Mouse (Mus musculus) heart, embryonic 14.5 days (tissue): ENCODE measurements at regions not wholly inside any gene's neighbourhood (a gene's known extent, or its start where the extent isn't known, plus 50 kb on each side); places are given as distances from the start of the nearest gene placed in this dataset.

Experiments used
- ATAC-seq: fragments of 200-750 bp; cut with Nextera tagmentation; 2 replicates; pipeline ENCODE4 v1.8.0; 2017; ENCODE audit warnings: low read depth, moderate TSS enrichment; ENCODE audit not compliant: insufficient number of reproducible peaks, insufficient read depth, low FRiP score
- H3K27ac ChIP-seq, 2 experiments: fragments of 200-500 bp in 1 of 2; fragments of 300-500 bp in 1 of 2; sonication (generic) in 1 of 2; replicated peaks in 1 of 2; 2 replicates each; pipeline ENCODE4 v1.5.1; 2012 to 2014; ENCODE audit warnings: low read depth in 2 of 2, low read length in 2 of 2, control low read depth in 1 of 2, mild to moderate bottlenecking in 1 of 2, mixed read lengths in 1 of 2; ENCODE audit not compliant: control insufficient read depth in 1 of 2, insufficient read depth in 1 of 2
- H3K27me3 ChIP-seq: fragments of 300-500 bp; sonication (generic); 2 replicates; pipeline ENCODE4 v1.6.1; 2014; ENCODE audit warnings: mild to moderate bottlenecking, low read length, control low read depth; ENCODE audit not compliant: control insufficient read depth, insufficient read depth
- H3K36me3 ChIP-seq: fragments of 300-500 bp; sonication (generic); 2 replicates; pipeline ENCODE4 v1.6.1; 2014; ENCODE audit warnings: mild to moderate bottlenecking, control low read depth, low read length, mixed read lengths; ENCODE audit not compliant: control insufficient read depth, insufficient read depth
- H3K4me1 ChIP-seq, 2 experiments: fragments of 200-500 bp in 1 of 2; fragments of 300-500 bp in 1 of 2; sonication (generic) in 1 of 2; 2 replicates each; pipeline ENCODE4 v1.6.1; 2012 to 2014; ENCODE audit warnings: low read length in 2 of 2, control low read depth in 1 of 2, mixed read lengths in 1 of 2; ENCODE audit not compliant: control insufficient read depth in 2 of 2, insufficient read depth in 2 of 2
- H3K4me2 ChIP-seq: fragments of 300-500 bp; sonication (generic); 2 replicates; pipeline ENCODE4 v1.6.1; 2014; ENCODE audit warnings: mild to moderate bottlenecking, low read length
- H3K4me3 ChIP-seq, 2 experiments: fragments of 200-500 bp in 1 of 2; fragments of 300-500 bp in 1 of 2; sonication (generic) in 1 of 2; 2 replicates each; pipeline ENCODE4 v1.5.1; 2012 to 2014; ENCODE audit warnings: low read length in 2 of 2, mild to moderate bottlenecking in 2 of 2, control low read depth in 1 of 2, low read depth in 1 of 2, moderate library complexity in 1 of 2; ENCODE audit not compliant: control insufficient read depth in 1 of 2, insufficient read depth in 1 of 2
- H3K9ac ChIP-seq: fragments of 300-500 bp; sonication (generic); 2 replicates; pipeline ENCODE4 v1.6.1; 2014; ENCODE audit warnings: mild to moderate bottlenecking, low read length
- H3K9me3 ChIP-seq: fragments of 300-500 bp; sonication (generic); 2 replicates; pipeline ENCODE4 v1.6.1; 2016; ENCODE audit warnings: low read length, control low read depth; ENCODE audit not compliant: control insufficient read depth
- WGBS: fragments of 180-500 bp; shearing (Covaris S2); extraction: QIAGEN DNeasy Blood & Tissue Kit; methylation state at CpG from one replicate; pipeline ENCODE4 v1.1.7; 2014; 5-methylcytosine and 5-hydroxymethylcytosine counted together

GRCm38 (mm10) chr2:72880016-72880415 is 100.2 kb downstream of the Sp3 start:
- 89% methylated on average over 2 of the region's 2 CpGs for WGBS
- no peak for ATAC-seq
- no peaks in the 10 kb centered on the region for H3K36me3 ChIP-seq
- no peak overlapping the region for H3K27ac ChIP-seq
- H3K4me3 ChIP-seq, result no peak overlapping the region
- no peaks in the 10 kb centered on the region for H3K9me3 ChIP-seq
- H3K9ac ChIP-seq, result no peak overlapping the region
- no peak overlapping the region for H3K4me2 ChIP-seq
- H3K4me1 ChIP-seq, result no peaks in the 10 kb centered on the region
- no peaks in the 10 kb centered on the region for H3K27me3 ChIP-seq

- ATAC-seq, result no peak
- Histone ChIP-seq H3K4me2 (no peak overlapping the region), H3K4me1 (no peaks in the 10 kb centered on the region), H3K9ac (no peak overlapping the region), H3K4me3 (no peak overlapping the region), H3K36me3 (no peaks in the 10 kb centered on the region), H3K9me3 (no peaks in the 10 kb centered on the region), H3K27ac (no peak overlapping the region), H3K27me3 (no peaks in the 10 kb centered on the region)
- WGBS, result 85% methylated on average over 2 of the region's 2 CpGs
Measured at GRCm38 (mm10) chr2:72881554-72881953, 98.7 kb downstream of the Sp3 start.

- H3K9ac ChIP-seq, result no peak overlapping the region
- H3K4me1 ChIP-seq, result peaks cover 7% of the 10 kb centered on the region in 2 experiments
- no peak overlapping the region for H3K4me3 ChIP-seq
- 76% methylated on average over 2 of the region's 2 CpGs for WGBS
- H3K27me3 ChIP-seq, result no peaks in the 10 kb centered on the region
- ATAC-seq, result no peak
- H3K27ac ChIP-seq, result no peak overlapping the region
- H3K36me3 ChIP-seq, result no peaks in the 10 kb centered on the region
- H3K4me2 ChIP-seq, result no peak overlapping the region
- no peaks in the 10 kb centered on the region for H3K9me3 ChIP-seq
Measured at GRCm38 (mm10) chr2:72886250-72886649, 94.0 kb downstream of the Sp3 start.
